Mouse (Mus musculus): ENCODE data around the gene Slc16a6. TPM values are rescaled to one million over a fixed set of nuclear protein-coding genes. Genes with fewer than 3 reads are reported as not detected.
A peak's percentile ranks its signal among the peaks of the same experiment; 100 is the strongest.

The Slc16a6 gene
- polyA plus RNA-seq, 1 experiment = 7.4 TPM

DNA sequence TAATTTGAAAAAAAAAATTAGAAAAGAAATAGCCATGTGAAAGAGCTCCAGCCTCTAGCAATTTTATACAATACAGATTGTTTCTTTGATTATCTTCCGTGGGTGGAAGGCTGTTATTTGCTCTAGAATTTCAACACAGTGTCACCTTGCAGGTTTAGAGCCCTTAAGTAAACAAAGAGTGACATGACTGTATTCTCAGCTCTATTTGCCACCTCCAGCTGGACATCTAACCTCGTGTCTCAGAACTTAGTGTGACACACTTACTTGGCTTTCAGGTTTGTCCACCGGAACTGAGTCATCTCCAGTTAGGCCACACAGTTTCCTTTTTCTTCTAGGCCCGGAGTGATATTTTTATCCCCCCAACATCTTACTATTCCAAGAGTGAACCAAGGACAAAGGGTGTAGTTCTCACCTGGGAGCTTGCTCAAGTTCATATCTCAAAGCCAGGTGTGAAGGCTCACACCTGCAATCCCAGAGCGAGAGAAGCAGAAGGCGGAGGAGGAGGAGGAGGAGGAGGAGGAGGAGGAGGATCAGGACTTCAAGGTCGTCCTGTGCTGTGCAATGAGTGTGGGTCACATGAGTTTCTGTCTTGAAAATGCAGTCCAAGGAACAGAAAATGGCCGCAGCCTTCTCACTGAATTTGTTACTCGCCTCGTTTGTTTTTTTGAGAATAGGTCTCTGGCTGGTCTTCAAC lies 14.7 kb upstream of the Slc16a6 start:
- DNase-seq (ENCODE audit: extremely low spot score in 1 of 2, low spot score in 1 of 2) = no peak

- DNase-seq (ENCODE audit: extremely low spot score in 1 of 2, low spot score in 1 of 2) = no peak
These were observed 13.7 kb upstream of the Slc16a6 start for GRCm38 (mm10) chr11:109487111-109487510.

DNA sequence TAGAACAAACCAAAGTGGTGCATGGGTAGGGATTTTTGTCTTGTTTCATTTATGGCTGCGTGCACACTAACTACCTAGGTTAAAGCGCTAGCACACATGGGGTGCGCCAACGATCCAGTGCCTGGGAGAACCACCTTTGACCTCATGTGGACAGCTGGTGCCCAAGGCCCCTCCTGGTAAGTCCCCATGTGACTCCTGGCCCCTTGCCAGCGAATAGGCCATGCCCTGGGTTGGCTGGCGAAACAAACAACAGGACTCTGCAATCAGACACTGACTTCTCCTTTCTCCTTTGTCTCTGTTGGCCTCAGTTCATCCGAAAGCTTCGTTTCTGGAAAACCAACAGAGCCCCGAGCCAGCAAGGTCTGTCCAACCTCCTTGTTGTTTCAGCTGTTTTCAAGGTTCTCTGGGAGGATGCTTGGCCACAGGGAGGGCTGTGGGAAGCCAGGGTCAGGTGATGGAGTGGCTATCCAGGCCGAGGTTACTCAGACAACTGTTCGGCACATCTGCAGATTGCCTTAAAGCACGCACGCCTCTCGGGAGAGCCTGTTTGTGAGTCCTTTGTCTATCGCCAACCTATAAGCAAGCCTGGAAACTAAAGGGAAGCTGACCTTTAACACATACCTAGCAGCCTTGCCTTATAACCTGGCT lies 12.1 kb upstream of the Slc16a6 start:
- DNase-seq (ENCODE audit: extremely low spot score in 1 of 2, low spot score in 1 of 2) = peak; percentile 33 to 56

DNA sequence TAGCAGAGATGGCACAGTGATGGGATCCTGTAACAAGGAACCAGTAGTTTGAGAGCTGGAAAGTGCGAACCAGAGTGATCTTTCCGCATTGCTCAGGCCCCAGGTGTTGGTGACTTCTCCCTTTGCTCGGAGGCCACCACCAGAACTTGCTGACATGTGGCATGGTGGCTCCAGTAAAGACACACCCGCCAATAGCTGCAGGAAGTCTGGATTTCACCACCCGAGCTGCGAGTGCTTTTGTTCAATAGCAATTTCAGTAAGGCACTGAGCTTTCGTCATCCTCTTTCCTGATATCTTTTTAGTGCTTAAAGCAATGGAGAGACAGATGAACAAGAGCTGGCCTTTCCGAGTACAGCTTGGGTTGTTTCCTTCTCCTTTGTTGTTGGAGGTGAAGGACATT lies 7.0 kb upstream of the Slc16a6 start:
- DNase-seq (ENCODE audit: extremely low spot score in 1 of 2, low spot score in 1 of 2) = no peak

DNA sequence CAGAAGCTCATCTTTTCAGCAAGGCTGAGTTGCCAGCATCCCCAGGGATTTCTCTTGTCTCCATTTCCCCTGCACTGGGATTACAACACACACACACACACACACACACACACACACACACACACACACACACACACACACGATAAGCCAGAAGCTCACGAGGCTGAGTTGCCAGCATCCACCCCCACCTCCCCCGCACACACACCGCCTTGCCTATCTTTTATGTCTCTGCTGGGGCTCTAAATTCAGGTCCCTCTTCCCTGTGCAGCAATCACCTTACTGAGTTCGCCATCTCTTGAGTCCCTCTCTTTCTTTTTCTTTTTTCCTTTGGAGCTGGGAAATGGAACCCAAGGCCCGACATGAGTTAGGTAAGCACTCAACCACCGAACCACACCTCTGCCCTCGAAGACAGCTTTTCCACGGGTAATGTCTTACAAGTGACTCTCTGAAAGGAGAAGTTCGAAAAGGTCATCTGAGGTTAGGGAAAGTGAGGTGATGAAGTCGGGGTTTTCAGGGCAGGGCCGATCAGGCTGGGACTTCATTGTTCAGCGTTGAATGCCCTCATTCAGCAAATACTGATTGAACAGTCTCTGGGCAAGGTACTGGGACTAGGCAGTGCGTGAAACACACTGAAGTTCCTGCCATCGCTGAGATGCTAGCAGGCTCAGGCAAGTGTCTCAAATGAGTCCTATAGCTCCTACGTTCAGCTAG lies 6.3 kb upstream of the Slc16a6 start:
- DNase-seq (ENCODE audit: extremely low spot score in 1 of 2, low spot score in 1 of 2) = no peak

DNA sequence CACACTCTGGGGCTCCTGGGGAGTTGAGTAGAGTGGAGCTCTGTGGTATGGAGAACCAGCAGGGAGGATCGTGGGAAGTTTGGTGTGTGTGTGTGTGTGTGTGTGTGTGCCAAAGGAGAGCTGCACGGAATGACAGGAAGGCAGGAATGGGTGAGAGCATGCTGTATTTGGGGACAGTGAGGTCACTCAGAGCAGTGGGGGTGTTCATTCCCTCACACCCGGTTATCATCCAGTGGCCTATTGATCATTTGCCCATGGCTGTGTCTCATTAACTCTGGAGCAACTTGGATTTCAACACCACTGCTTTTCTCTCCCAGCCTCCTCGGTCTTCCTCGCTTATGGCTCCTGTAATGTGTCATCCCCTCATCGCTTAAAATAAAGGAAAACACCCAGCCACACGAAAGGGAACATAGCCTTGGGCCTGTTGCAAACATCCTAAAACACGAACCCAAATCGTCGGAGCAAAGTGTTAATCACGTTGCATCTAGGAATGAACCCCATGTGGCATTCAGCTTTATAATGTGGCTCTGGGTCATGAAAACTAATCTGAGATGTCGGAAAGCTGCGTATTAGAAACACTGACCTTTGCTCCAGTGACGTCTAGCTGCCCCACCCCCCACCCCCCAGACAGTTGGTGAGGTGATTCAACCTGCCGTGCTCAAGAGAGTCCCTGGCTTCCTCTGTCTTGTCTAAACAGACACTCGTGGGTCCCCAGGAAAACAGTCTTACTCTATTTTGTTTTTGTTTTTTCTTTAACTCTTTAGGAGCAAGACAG lies 4.4 kb upstream of the Slc16a6 start:
- DNase-seq (ENCODE audit: extremely low spot score in 1 of 2, low spot score in 1 of 2) = no peak

- no peak for DNase-seq (ENCODE audit: extremely low spot score in 1 of 2, low spot score in 1 of 2)
These were observed 3.3 kb upstream of the Slc16a6 start for GRCm38 (mm10) chr11:109476653-109477052.

GRCm38 (mm10) chr11:109476241-109476640 lies 2.8 kb upstream of the Slc16a6 start:
- no peak for DNase-seq (ENCODE audit: extremely low spot score in 1 of 2, low spot score in 1 of 2)

DNA sequence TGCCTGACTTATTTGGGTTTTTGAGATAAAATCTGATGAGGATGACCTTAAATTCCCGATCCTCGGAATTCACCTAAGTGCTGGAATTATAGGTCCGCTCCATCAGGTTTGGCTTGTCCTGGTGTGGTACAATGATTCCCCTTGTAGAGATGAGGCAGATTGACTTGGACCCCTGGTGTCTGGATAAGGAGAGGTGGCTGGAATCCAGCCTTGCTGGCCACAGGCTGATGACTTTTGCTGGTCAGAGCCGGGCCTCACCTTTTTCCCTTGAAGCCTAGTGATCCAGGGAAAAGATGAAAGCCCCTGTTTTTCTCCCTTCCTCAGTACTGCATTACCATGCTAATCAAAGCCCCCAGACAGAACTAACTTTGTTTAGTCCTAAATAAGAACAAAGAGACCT lies 2.3 kb upstream of the Slc16a6 start:
- DNase-seq (ENCODE audit: extremely low spot score in 1 of 2, low spot score in 1 of 2) = no peak

- DNase-seq (ENCODE audit: extremely low spot score in 1 of 2, low spot score in 1 of 2) = no peak
These were observed 1.4 kb upstream of the Slc16a6 start for GRCm38 (mm10) chr11:109474836-109475235.

- DNase-seq (ENCODE audit: extremely low spot score in 1 of 2, low spot score in 1 of 2) = no peak
These were observed 816 bp upstream of the Slc16a6 start for GRCm38 (mm10) chr11:109474086-109474742.

- no peak for DNase-seq (ENCODE audit: extremely low spot score in 1 of 2, low spot score in 1 of 2)
These were observed 602 bp downstream of the Slc16a6 start for GRCm38 (mm10) chr11:109472821-109473170.

- no peak for DNase-seq (ENCODE audit: extremely low spot score in 1 of 2, low spot score in 1 of 2)
These were observed 1.2 kb downstream of the Slc16a6 start for GRCm38 (mm10) chr11:109472171-109472691.

DNA sequence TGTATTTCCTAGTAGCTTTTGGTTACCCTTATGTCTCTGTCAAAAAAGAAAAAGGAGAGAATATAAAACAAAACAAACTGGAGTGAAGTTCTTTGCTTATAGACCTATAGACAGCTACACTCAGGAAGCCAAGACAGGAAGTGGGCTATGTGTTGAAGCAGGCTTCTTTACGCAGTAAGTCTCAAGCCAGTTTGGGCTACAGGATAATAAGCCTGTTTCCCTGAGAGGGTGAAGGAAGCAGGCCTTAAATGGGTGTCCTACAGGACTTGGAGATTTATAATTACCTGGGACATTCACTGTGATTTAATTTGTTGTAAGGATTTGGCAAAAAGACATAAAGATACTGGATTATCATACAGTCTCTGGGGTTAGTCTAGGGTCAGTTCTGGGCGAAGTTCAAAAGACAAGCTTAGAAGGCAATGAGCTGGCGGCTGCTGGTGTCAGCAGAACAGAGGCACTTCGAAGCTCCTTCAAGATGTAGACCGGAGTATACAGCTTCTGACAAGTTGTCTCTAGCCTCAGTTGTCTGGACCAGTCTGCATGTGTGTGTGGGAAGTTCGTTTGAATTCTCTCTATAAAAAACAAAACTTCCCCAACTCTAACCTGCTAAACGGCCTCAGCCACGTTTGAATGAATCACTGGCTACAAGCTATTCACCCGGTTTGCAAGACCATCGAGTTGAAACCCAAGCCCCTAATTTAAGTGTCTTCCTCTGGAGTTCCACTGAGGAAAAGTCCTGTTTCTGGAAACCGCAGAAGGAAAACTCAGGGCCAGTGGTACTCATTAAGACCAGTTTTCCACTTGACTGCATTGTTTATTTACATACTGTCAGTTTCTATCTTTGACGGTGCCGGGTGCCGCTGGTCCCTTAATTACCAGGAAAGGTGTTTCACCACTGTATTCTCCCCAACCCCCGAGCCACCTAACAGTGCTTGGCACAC lies 2.2 kb downstream of the Slc16a6 start:
- no peak for DNase-seq (ENCODE audit: extremely low spot score in 1 of 2, low spot score in 1 of 2)

GRCm38 (mm10) chr11:109470170-109470569 lies 3.2 kb downstream of the Slc16a6 start:
- no peak for DNase-seq (ENCODE audit: extremely low spot score in 1 of 2, low spot score in 1 of 2)

DNA sequence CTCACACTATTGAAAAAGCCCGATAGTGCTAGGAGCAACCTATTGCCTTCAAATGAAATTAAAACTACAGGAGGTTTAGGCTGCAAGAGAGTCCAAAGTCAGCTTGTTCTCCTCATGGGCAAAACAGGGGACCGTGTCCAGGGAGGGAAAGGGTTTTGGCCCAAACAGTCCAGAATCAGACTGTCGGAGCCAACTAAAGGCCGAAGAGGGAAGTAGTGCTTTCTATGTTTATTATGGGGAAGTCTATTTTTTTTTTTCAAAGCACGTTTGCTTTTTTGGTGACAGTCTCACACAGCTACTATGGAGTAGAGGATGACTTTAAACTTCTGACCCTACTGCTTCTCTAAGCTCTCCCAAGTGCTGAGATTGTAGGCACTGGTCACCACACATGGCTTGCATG lies 5.3 kb downstream of the Slc16a6 start:
- no peak for DNase-seq (ENCODE audit: extremely low spot score in 1 of 2, low spot score in 1 of 2)

DNA sequence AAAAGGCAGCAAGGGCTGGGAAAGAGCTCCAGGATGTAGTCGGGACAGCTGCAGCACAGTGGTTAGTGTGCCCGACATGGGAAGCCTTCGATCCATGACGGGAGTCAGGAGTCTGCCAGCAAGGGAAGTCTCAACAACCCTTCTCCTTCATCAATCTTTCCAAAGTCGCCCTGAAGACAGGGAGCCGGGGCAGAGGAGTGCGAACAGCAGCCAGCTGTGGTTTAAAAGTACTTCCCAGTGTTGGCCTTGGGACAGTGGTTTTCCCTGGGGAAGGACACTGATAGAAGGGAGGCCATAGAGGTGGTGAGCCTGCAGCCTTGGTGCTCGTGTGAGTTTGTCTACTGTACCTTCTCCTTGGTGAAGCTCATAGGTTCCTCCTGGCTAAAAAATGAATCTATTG lies 6.4 kb downstream of the Slc16a6 start:
- no peak for DNase-seq (ENCODE audit: extremely low spot score in 1 of 2, low spot score in 1 of 2)

GRCm38 (mm10) chr11:109465068-109465467 lies 8.3 kb downstream of the Slc16a6 start:
- DNase-seq (ENCODE audit: extremely low spot score in 1 of 2, low spot score in 1 of 2) = no peak

GRCm38 (mm10) chr11:109460586-109460985 lies 12.8 kb downstream of the Slc16a6 start:
- no peak for DNase-seq (ENCODE audit: extremely low spot score in 1 of 2, low spot score in 1 of 2)

Measured in frontal cortex, adult 2 months (tissue).